Mouse (Mus musculus) macrophage (primary cell): ENCODE measurements around the gene Fstl5. TPM values are rescaled to one million over a fixed set of nuclear protein-coding genes. Genes with fewer than 3 reads are reported as not detected.

Source experiments
- H3K27ac ChIP-seq: fragments of 350-480 bp; formaldehyde crosslinking; 2 replicates; pipeline ENCODE4 v1.9.0; 2021
- H3K36me3 ChIP-seq: fragments of 350-480 bp; formaldehyde crosslinking; 2 replicates; pipeline ENCODE4 v1.9.0; 2021; ENCODE audit errors: inconsistent target
- H3K4me3 ChIP-seq: fragments of 350-480 bp; formaldehyde crosslinking; 2 replicates; pipeline ENCODE4 v1.9.0; 2021; ENCODE audit errors: inconsistent target
- H3K79me2 ChIP-seq: fragments of 350-480 bp; formaldehyde crosslinking; 2 replicates; pipeline ENCODE4 v1.9.0; 2021; ENCODE audit errors: inconsistent target
- WGBS: methylation state at CpG from one replicate; pipeline ENCODE4 v1.1.7; 2026; ENCODE audit warnings: inconsistent platforms; ENCODE audit not compliant: missing documents; 5-methylcytosine and 5-hydroxymethylcytosine counted together
- polyA plus RNA-seq: library from polyadenylated mRNA; stranded (reverse); fragments of 250-400 nt; gene quantifications from 3 replicates; pipeline ENCODE4 v1.2.4, GENCODE M21; 2018; ENCODE audit warnings: inconsistent platforms
- total RNA-seq, 78 experiments: library from RNA; depleted of rRNA; stranded (reverse); fragments of 250-400 nt; gene quantifications; 1 replicate in 9 of 78; 2 replicates in 24 of 78; 3 replicates in 43 of 78; 4 replicates in 2 of 78; pipeline ENCODE4 v1.2.4; 2018; ENCODE audit warnings: inconsistent platforms in 56 of 78

The Fstl5 gene
- not detected for total RNA-seq (2018; cell fraction: chromatin; rRNA removed)
- not detected for total RNA-seq (2018; cell fraction: cytosol; rRNA removed)
- total RNA-seq (2018; cell fraction: nucleus; rRNA removed): under 1 TPM in 1 of 26 experiments, not detected in 25; 0.33 TPM
- polyA plus RNA-seq: not detected in 3 replicates

- H3K79me2 ChIP-seq: no peaks in the 10 kb centered on the region
- H3K36me3 ChIP-seq: no peaks in the 10 kb centered on the region
- H3K4me3 ChIP-seq: no peak within 1 kb of the TSS
- no peak within 1 kb of the TSS for H3K27ac ChIP-seq
- WGBS: 4% methylated on average over 27 of the region's 28 CpGs
These were observed at the start of gene Fstl5 for GRCm38 (mm10) chr3:76074060-76074707. TSS of gene Fstl5 (plus strand) at chr3:76074270.

DNA sequence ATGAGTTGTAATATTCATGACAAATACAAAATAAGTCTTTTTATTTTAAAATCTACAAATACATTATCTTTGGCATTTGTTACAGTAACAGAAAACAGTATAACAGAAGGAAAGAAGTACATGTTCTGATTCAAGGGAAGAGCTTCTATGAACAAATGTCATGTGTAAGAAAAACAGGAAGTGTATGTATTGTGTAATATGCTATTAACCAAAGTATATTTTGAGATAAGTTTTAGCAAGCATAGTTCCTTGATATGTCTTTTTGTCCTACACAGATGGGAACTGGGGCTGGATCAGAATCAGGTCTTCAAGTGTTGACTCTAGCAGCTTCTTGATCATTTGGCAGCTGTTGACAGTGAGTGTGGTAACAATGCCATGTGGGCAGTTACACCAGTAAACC is 48.5 kb upstream of the Fstl5 start:
- H3K4me3 ChIP-seq: no peak overlapping the region
- no peaks in the 10 kb centered on the region for H3K36me3 ChIP-seq
- H3K79me2 ChIP-seq: no peaks in the 10 kb centered on the region
- H3K27ac ChIP-seq: no peak overlapping the region

- Histone ChIP-seq H3K79me2 (no peaks in the 10 kb centered on the region), H3K4me3 (no peak overlapping the region), H3K27ac (no peak overlapping the region), H3K36me3 (no peaks in the 10 kb centered on the region)
- 74% methylated on average over 3 of the region's 3 CpGs for WGBS
These were observed 22.9 kb upstream of the Fstl5 start for GRCm38 (mm10) chr3:76051124-76051523.

DNA sequence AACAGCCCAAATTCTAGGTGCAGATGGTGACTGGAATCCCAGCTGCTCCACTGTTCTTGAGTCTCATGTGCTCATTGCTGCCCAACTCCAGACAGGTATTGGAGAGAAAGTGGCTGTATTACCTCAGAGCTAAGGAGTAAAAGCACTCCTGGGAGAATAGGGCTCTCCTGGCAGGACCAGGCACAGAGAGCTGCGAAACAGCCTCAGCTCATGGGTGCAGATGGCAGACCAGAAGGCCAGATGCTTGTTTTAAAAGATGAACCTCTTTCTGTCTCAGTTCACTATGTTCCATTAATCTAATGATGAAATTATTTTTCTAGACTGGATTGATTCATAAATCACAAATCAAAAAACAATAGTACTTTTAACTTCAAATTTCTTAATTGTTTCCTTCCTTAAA is 12.1 kb upstream of the Fstl5 start:
- WGBS: 63% methylated on average over 1 of the region's 1 CpGs
- no peaks in the 10 kb centered on the region for H3K36me3 ChIP-seq
- no peaks in the 10 kb centered on the region for H3K79me2 ChIP-seq
- H3K27ac ChIP-seq: no peak overlapping the region
- H3K4me3 ChIP-seq: no peak overlapping the region

GRCm38 (mm10) chr3:76067920-76068319 is 6.2 kb upstream of the Fstl5 start:
- H3K79me2 ChIP-seq: no peaks in the 10 kb centered on the region
- H3K27ac ChIP-seq: no peak overlapping the region
- WGBS: 8% methylated on average over 3 of the region's 3 CpGs
- H3K4me3 ChIP-seq: no peak overlapping the region
- no peaks in the 10 kb centered on the region for H3K36me3 ChIP-seq

GRCm38 (mm10) chr3:76072826-76073225 is 1.2 kb upstream of the Fstl5 start:
- WGBS: 88% methylated on average over 7 of the region's 7 CpGs
- Histone ChIP-seq H3K4me3 (no peak overlapping the region), H3K79me2 (no peaks in the 10 kb centered on the region), H3K36me3 (no peaks in the 10 kb centered on the region), H3K27ac (no peak overlapping the region)

- Histone ChIP-seq H3K79me2 (no peaks in the 10 kb centered on the region), H3K27ac (no peak overlapping the region), H3K4me3 (no peak overlapping the region), H3K36me3 (no peaks in the 10 kb centered on the region)
- 91% methylated on average over 1 of the region's 1 CpGs for WGBS
These were observed 66.4 kb downstream of the Fstl5 start for GRCm38 (mm10) chr3:76140445-76140844.

GRCm38 (mm10) chr3:76147846-76148245 is 73.8 kb downstream of the Fstl5 start:
- Histone ChIP-seq H3K36me3 (no peaks in the 10 kb centered on the region), H3K27ac (no peak overlapping the region), H3K79me2 (no peaks in the 10 kb centered on the region), H3K4me3 (no peak overlapping the region)
- 94% methylated on average over 11 of the region's 11 CpGs for WGBS

- H3K4me3 ChIP-seq: no peak overlapping the region
- no peaks in the 10 kb centered on the region for H3K36me3 ChIP-seq
- no peak overlapping the region for H3K27ac ChIP-seq
- no peaks in the 10 kb centered on the region for H3K79me2 ChIP-seq
- 84% methylated on average over 2 of the region's 2 CpGs for WGBS
These were observed 164.8 kb downstream of the Fstl5 start for GRCm38 (mm10) chr3:76238834-76239233.

- no peaks in the 10 kb centered on the region for H3K79me2 ChIP-seq
- H3K4me3 ChIP-seq: no peak overlapping the region
- WGBS: 67% methylated on average over 1 of the region's 1 CpGs
- no peaks in the 10 kb centered on the region for H3K36me3 ChIP-seq
- no peak overlapping the region for H3K27ac ChIP-seq
These were observed 177.3 kb downstream of the Fstl5 start for GRCm38 (mm10) chr3:76251385-76251784.

- WGBS: 100% methylated on average over 1 of the region's 1 CpGs
- Histone ChIP-seq H3K4me3 (no peak overlapping the region), H3K79me2 (no peaks in the 10 kb centered on the region), H3K27ac (no peak overlapping the region), H3K36me3 (no peaks in the 10 kb centered on the region)
These were observed 218.9 kb downstream of the Fstl5 start for GRCm38 (mm10) chr3:76292993-76293392.

- Histone ChIP-seq H3K36me3 (no peaks in the 10 kb centered on the region), H3K27ac (no peak overlapping the region), H3K4me3 (no peak overlapping the region), H3K79me2 (no peaks in the 10 kb centered on the region)
- WGBS: 55% methylated on average over 1 of the region's 1 CpGs
These were observed 220.3 kb downstream of the Fstl5 start for GRCm38 (mm10) chr3:76294394-76294793.

GRCm38 (mm10) chr3:76301026-76301773 is 227.1 kb downstream of the Fstl5 start:
- H3K27ac ChIP-seq: no peak overlapping the region
- H3K4me3 ChIP-seq: no peak overlapping the region
- no peaks in the 10 kb centered on the region for H3K36me3 ChIP-seq
- 88% methylated on average over 1 of the region's 2 CpGs for WGBS
- H3K79me2 ChIP-seq: no peaks in the 10 kb centered on the region

DNA sequence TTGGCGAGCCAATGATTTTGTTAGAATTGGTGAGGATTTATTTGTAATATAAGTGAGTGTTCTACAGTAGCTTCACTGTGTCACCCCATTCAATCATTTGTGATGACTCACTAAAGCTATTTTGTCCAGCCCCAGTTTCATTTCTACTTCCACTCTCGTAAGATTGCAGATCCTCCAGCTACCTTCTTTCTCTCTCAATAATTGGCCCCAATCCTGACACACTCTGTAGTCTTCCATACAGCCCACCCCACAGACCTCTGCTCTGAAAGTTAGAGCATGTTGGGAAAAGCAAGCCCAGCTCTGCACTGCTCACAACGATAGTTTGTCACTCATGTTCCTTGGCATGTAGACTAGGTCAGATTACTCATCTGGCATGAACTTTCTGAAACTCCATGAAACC is 242.9 kb downstream of the Fstl5 start:
- Histone ChIP-seq H3K4me3 (no peak overlapping the region), H3K36me3 (no peaks in the 10 kb centered on the region), H3K79me2 (no peaks in the 10 kb centered on the region), H3K27ac (no peak overlapping the region)
- 63% methylated on average over 3 of the region's 3 CpGs for WGBS

DNA sequence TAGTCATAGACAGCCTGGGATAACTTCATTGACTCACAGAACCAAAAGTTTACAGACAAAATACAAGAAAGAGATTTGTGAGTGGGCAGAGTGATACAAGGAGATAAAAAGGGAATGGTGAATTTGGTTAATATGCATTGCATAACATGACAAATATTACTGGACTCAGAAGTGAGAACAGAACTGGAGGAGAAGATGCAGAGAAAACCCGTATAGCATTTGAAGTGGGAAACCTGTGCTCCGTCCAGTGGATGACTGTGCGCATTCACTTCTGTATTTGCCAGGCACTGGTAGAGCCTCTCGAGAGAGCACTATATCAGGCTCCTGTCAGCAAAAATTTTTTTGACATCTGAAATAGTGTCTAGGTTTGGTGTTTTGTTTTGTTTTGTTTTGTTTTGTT is 245.5 kb downstream of the Fstl5 start:
- WGBS: 47% methylated on average over 4 of the region's 4 CpGs

More for the DNA sequence above, 245.5 kb downstream of the Fstl5 start:
- H3K27ac ChIP-seq: no peak overlapping the region
- H3K36me3 ChIP-seq: no peaks in the 10 kb centered on the region
- no peak overlapping the region for H3K4me3 ChIP-seq
- H3K79me2 ChIP-seq: no peaks in the 10 kb centered on the region
